Mouse (Mus musculus): ENCODE data around the gene Sorbs2. TPM values are rescaled to one million over a fixed set of nuclear protein-coding genes. Genes with fewer than 3 reads are reported as not detected.

Gene Sorbs2
- total RNA-seq, 2 experiments from 2014 or later, result 370 to 377 TPM

- peak in 1 of 2 experiments; percentile 6 for DNase-seq (ENCODE audit: extremely low spot score in 1 of 2, low spot score in 2 of 2)
- no peak for TF ChIP-seq CTCF (IDR thresholded peaks at IDR 0.05)
- intact Hi-C loops (cut with DNase I), result loop anchor here (2.0 to 5.0 kb wide), 3 partner anchors 121 to 176 kb away; partner anchors contain the start of gene Sorbs2
- peak overlapping the region; percentile 73 for H3K4me3 ChIP-seq
- peak overlapping the region; percentile 83 for H3K27ac ChIP-seq
Observed at GRCm38 (mm10) chr8:45628421-45629065, 121.0 kb downstream of the Sorbs2 start.

GRCm38 (mm10) chr8:45629066-45629430, 121.5 kb downstream of the Sorbs2 start:
- peak in 1 of 2 experiments; percentile 9 for DNase-seq (ENCODE audit: extremely low spot score in 1 of 2, low spot score in 2 of 2)

DNA sequence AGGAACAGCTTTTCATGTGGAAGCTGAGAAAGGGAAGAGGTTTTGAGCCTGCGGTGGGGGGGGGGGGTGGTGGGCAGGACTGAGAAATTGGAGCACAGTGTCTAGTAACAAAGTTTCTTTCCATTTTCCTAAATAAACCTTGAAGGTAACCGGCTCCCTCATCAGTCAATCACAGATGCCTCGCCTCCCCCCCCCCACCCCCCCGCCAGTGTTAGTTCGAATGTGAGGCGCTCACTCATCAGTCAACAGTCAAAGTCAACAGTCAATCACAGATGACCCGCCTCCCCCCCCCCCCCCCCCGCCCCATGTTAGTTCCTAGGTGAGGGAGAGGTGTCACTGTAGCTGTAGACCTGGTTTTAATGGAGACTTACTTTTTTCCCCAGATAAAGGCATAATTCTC, 123.4 kb downstream of the Sorbs2 start:
- no peak for DNase-seq (ENCODE audit: extremely low spot score in 1 of 2, low spot score in 2 of 2)
- H3K27ac ChIP-seq, result no peak overlapping the region
- no peak overlapping the region; the same call in 1 of the 2 replicates for H3K4me3 ChIP-seq
- intact Hi-C loops (cut with DNase I), result no loop called here
- no peak for TF ChIP-seq CTCF (IDR thresholded peaks at IDR 0.05)

More at GRCm38 (mm10) chr8:45629066-45629430, 121.5 kb downstream of the Sorbs2 start:
- no peak for TF ChIP-seq CTCF (IDR thresholded peaks at IDR 0.05)
- Histone ChIP-seq H3K4me3 (peak overlapping the region; percentile 73), H3K27ac (peak overlapping the region; percentile 83)
- intact Hi-C loops (cut with DNase I), result loop anchor here (2.0 to 5.0 kb wide), 3 partner anchors 122 to 176 kb away; partner anchors contain the start of gene Sorbs2

GRCm38 (mm10) chr8:45635155-45635554, 127.6 kb downstream of the Sorbs2 start:
- TF ChIP-seq CTCF (IDR thresholded peaks at IDR 0.05), result no peak
- intact Hi-C loops (cut with DNase I), result no loop called here
- H3K4me3 ChIP-seq, result peak overlapping the region; percentile 32
- DNase-seq (ENCODE audit: extremely low spot score in 1 of 2, low spot score in 2 of 2), result no peak
- peak overlapping the region; percentile 73 for H3K27ac ChIP-seq

DNA sequence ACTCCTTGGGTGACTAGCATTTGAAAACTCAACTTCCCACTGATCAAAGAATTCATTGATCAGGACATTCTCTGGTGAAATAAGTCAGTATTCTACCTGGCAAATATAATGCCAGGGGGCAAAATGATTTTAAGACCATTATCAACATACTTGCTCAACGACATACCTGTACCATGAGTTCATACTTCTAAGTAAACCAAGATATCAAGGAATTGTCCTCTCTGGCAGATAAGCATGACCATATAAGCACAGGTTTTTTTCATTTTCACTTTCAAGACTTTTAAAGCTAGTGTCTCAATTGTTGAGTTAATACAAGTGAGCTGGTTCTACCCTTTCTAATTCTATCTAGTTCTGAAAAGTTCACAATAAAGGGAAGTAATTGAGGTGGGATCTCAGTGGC, 130.2 kb downstream of the Sorbs2 start:
- H3K4me3 ChIP-seq, result no peak overlapping the region
- no peak for TF ChIP-seq CTCF (IDR thresholded peaks at IDR 0.05)
- intact Hi-C loops (cut with DNase I), result no loop called here
- H3K27ac ChIP-seq, result no peak overlapping the region
- DNase-seq (ENCODE audit: extremely low spot score in 1 of 2, low spot score in 2 of 2), result no peak

- H3K4me3 ChIP-seq, result no peak overlapping the region
- TF ChIP-seq CTCF (IDR thresholded peaks at IDR 0.05), result no peak
- no peak for DNase-seq (ENCODE audit: extremely low spot score in 1 of 2, low spot score in 2 of 2)
- H3K27ac ChIP-seq, result no peak overlapping the region
- intact Hi-C loops (cut with DNase I), result no loop called here
Observed at GRCm38 (mm10) chr8:45639444-45639843, 131.9 kb downstream of the Sorbs2 start.

DNA sequence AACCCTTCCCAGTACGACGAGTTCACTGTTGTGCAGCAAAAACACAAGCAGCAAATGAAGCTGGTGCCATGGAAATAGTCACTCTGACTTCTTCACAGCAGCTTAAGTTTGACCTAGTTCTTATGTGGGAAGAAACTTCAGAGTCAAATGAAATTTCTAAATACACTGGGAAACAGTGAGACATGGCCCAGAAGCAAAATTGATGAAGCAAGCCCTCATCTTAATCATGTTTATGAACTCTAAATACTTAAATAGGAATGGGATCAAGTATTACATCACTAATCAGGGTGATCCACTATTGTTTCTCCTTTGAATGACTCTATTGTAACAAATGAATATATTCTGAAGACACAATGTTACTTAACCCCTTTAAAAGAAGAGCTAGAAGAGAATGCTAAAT, 137.1 kb downstream of the Sorbs2 start:
- intact Hi-C loops (cut with DNase I), result no loop called here
- Histone ChIP-seq H3K27ac (no peak overlapping the region), H3K4me3 (no peak overlapping the region)
- TF ChIP-seq CTCF (IDR thresholded peaks at IDR 0.05), result no peak
- no peak for DNase-seq (ENCODE audit: extremely low spot score in 1 of 2, low spot score in 2 of 2)

DNA sequence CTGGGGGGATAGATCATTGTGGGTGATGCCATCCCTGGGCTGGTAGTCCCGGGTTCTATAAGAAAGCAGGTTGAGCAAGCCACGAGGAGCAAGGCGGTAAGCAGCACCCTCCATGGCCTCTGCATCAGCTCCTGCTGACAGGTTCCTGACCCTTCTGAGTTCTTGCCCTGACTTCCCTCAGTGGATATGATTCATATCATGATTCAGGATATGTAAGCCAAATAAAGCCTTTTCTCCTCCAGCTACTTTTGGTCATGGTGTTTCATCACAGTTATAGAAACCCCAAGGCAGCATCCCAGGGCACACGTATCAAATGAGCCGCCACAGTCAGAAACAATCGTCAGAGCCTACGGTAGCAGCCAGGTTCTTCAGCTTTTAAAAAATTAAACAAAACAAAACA, 141.5 kb downstream of the Sorbs2 start:
- Histone ChIP-seq H3K4me3 (no peak overlapping the region), H3K27ac (peak overlapping the region; percentile 50)
- intact Hi-C loops (cut with DNase I), result no loop called here
- TF ChIP-seq CTCF (IDR thresholded peaks at IDR 0.05), result no peak
- no peak for DNase-seq (ENCODE audit: extremely low spot score in 1 of 2, low spot score in 2 of 2)

DNA sequence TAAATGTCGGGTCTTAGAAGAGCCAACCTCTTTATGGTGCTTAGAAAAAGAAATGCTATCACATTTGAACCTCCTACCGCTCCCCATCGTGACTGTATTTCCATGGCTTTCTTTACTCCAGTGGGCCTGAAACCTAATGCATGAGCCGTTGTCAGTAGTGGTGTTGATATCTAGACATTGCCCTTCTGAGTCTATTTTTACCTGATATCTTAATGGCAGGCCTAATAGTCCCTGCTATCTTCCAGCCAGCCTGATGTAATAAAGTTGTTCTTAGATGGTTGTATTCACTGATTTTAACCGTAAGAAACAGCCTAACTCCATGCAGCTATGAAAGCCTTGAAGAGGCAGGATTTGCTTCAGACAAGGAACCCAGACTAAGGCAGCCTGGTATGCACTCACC, 142.4 kb downstream of the Sorbs2 start:
- no peak for DNase-seq (ENCODE audit: extremely low spot score in 1 of 2, low spot score in 2 of 2)
- Histone ChIP-seq H3K4me3 (no peak overlapping the region), H3K27ac (peak overlapping the region; percentile 40; the same call in 1 of the 2 replicates)
- TF ChIP-seq CTCF (IDR thresholded peaks at IDR 0.05), result no peak
- intact Hi-C loops (cut with DNase I), result no loop called here

DNA sequence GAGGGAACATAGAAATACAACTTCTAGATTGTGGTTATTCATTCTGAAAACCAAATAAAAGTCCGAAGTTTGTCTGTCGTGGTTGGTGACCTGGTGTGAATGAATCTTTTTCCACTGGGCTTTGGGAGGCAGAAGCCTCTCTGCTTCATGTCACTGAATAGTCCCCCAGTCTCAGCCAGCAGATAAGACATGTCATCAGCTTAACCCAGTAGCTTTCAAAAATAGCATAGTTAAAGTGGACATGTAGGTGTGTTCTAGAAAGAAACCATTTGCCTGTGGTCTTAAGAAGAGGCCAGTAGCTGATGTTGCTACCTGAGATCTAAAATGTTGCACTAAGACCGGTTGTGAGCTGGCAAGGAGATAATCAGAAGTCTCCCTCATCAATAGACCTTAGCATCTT, 150.4 kb downstream of the Sorbs2 start:
- intact Hi-C loops (cut with DNase I), result no loop called here
- Histone ChIP-seq H3K4me3 (no peak overlapping the region), H3K27ac (0 out of 2 replicates have a peak overlapping the region, but pooled peaks have one; percentile 3)
- no peak for TF ChIP-seq CTCF (IDR thresholded peaks at IDR 0.05)
- no peak for DNase-seq (ENCODE audit: extremely low spot score in 1 of 2, low spot score in 2 of 2)

DNA sequence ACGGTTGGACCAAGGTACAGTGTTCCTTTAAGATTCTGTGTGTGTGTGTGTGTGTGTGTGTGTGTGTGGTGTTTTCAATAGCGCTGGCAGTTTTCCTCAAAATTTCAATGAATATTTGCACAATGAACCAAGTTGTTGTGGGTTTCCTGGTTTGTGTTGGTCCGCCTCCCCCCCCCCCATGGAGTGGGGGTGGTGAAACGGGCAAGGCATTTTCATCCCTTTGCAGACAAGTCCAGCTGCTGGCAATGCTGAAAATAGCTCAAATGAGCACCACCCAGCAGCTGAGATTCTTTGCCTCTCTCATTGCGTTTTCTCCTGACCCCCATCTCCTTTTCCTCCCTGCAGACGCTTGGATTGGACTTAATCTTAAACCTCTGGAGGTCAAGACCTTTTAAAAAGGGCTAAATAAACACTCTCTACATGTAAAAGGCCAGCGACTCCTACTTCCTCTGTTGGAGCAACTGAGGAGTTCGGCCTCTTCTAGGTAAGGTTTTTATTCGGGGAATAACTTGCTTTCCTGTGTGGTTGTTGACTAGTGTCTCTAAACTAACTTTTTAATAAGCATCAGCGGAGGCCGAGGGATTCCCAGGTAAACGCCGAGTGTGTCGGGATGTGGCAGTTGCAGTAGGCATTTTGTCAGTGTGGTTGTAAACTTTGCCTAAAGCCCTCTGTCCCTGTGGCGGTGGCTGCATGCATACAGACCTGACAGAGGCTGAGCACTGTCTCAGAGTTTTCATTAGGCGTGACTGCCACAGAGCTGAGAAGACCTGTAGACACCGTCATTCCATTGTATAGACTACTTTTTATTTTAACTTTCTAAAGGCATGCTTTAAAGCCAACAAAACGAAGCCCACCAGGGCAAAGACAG, 151.1 kb downstream of the Sorbs2 start:
- intact Hi-C loops (cut with DNase I), result no loop called here
- Histone ChIP-seq H3K27ac (peak overlapping the region; percentile 76), H3K4me3 (peak overlapping the region; percentile 40)
- no peak for TF ChIP-seq CTCF (IDR thresholded peaks at IDR 0.05)
- DNase-seq (ENCODE audit: extremely low spot score in 1 of 2, low spot score in 2 of 2), result no peak

DNA sequence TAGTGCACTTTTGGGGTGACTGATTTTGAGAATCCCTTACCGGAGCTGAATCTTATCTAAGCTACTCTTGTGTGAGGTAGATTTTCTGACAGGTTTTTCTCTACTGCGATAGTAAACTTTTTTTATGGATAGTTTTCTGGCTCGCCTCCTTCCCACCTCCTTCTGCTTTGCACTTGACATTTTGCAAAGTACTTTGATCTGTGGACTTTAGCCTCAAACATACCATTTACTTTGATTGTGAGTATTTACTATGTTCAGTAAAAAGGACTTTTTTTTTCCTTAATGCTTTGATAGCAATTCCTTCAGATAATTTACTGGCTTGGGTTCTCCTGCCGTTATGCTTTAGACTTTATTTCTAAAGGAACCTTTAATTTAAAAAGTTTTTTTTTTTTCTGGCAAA, 151.9 kb downstream of the Sorbs2 start:
- TF ChIP-seq CTCF (IDR thresholded peaks at IDR 0.05), result no peak
- intact Hi-C loops (cut with DNase I), result no loop called here
- DNase-seq (ENCODE audit: extremely low spot score in 1 of 2, low spot score in 2 of 2), result no peak
- H3K4me3 ChIP-seq, result peak overlapping the region; percentile 40
- peak overlapping the region; percentile 76; the same call in 1 of the 2 replicates for H3K27ac ChIP-seq
